Mouse (Mus musculus) kidney, adult 2 months (tissue): Measurements from ENCODE around the gene Fam213a.

ENCODE experiments used
- CTCF ChIP-seq: fragments of 200-500 bp; conservative IDR thresholded peaks from 2 replicates; pipeline ENCODE4 v1.5.1; 2011; ENCODE audit warnings: low read depth, mild to moderate bottlenecking, control low read depth, low read length, moderate library complexity, mixed read lengths; ENCODE audit not compliant: insufficient read depth, insufficient read length
- POLR2A ChIP-seq: fragments of 200-500 bp; IDR thresholded peaks from one replicate; pipeline ENCODE4 v1.6.1; 2011; ENCODE audit warnings: low read depth, low read length, control low read depth

- TF ChIP-seq CTCF (no peak), POLR2A (no peak)
These were observed 7.9 kb downstream of the Fam213a start for GRCm38 (mm10) chr14:41005716-41006115.
